Mouse (Mus musculus) lung, adult 18-20 months (tissue): ENCODE measurements at regions not wholly inside any gene's neighbourhood (a gene's known extent, or its start where the extent isn't known, plus 50 kb on each side); places are given as distances from the start of the nearest gene placed in this dataset.

Experiments used
- DNase-seq, 2 experiments: peaks; one replicate each; pipeline ENCODE4 v3.0.0; 2022; ENCODE audit warnings: mixed read lengths in 2 of 2

- peak in 1 of 2 experiments; percentile 34 for DNase-seq
Observed at GRCm38 (mm10) chr15:36345413-36345812, 662.2 kb downstream of the Zfp706 start.

- no peak for DNase-seq
Observed at GRCm38 (mm10) chr15:36339971-36340550, 667.5 kb downstream of the Zfp706 start.

GRCm38 (mm10) chr15:36338766-36339165 lies 668.8 kb downstream of the Zfp706 start:
- DNase-seq, result no peak

GRCm38 (mm10) chr15:36336857-36337256 lies 670.7 kb downstream of the Zfp706 start:
- no peak for DNase-seq

GRCm38 (mm10) chr15:36335116-36335515 lies 672.5 kb downstream of the Zfp706 start:
- no peak for DNase-seq

GRCm38 (mm10) chr15:36334436-36335113 lies 673.0 kb downstream of the Zfp706 start:
- DNase-seq, result peak; percentile 24 to 25

- peak in 1 of 2 experiments; percentile 21 for DNase-seq
Observed at GRCm38 (mm10) chr15:36333857-36334256, 673.7 kb downstream of the Zfp706 start.

- peak in 1 of 2 experiments; percentile 28 for DNase-seq
Observed at GRCm38 (mm10) chr15:36333265-36333664, 674.3 kb downstream of the Zfp706 start.
